29 mouse cellular contexts compared by ENCODE assay signal in the genomic region with DNA sequence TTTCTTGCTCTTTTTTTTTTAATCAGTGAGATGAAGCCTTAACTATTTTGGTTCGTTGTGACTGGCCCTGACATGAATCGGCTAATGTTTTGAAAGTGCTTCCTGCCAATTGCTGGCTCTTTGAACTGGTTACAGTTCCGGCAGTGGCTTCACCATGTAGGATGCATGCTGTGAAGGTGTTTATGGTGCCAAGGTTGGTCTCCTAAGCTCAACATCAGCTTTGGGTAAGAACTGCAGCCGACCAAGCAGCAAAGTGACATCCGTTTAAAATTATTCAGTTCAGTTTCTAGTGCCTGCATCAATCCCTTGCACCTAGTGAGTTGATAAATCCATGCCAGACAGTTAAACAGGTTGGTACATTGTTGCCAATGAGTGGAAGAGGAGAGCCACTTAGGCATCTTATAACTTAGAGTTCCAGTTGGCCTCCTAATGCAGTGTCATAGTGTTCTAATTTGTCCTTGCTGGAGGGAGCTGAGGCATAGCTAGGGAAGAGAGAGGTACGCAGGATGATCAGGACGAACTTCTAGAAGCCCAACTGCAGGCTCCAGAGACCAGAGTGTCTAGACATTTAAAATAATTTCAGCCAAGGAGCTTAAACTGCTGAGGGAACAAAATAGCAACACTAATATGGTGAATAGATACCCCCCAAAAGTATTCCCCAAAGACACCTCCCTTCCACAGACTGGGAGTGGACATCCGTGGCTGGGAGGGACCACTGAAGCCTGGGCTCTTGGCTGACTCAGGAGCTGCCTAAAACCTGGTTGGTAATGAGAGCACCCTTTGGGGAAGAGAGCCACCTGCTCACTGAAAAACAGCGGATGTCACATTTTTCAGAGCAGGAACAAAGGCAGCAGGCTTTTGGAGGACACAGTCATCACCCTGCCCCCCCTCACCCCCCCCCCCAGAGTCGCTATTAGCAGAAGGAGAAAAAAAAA. TPM values are rescaled to one million over a fixed set of nuclear protein-coding genes. Genes with fewer than 3 reads are reported as not detected.
A peak's percentile ranks its signal among the peaks of the same experiment; 100 is the strongest.
DNase-seq lines count a peak whose midpoint lies in the region; ATAC-seq and TF ChIP-seq lines count a peak whose summit lies in the region.
"Had no signal": no experiment of that assay in that cellular context is flagged by ENCODE, and none has a peak within 500 bp of the region (broad histone marks: within the 10 kb centered on the region; RNA-seq: fewer than 3 reads in every experiment).

No protein-coding gene starts in this region.

- H3K4me3 ChIP-seq in cerebellum, adult 2 months (replicated peaks; ENCODE audit: insufficient read depth, low read depth, low read length), result no peak overlapping the region
- H3K4me3 ChIP-seq in forebrain, embryonic 14.5 days (ENCODE audit: low read depth, low read length), result no peak overlapping the region
- H3K4me3 ChIP-seq: embryonic facial prominence, embryonic 15.5 days; hindbrain, embryonic 12.5 days; limb, embryonic 12.5 days; neural tube, embryonic 15.5 days had no signal

- WGBS in cerebellum, adult 2 months, result 13% methylated on average over 10 of the region's 10 CpGs
- WGBS in forebrain, embryonic 14.5 days, result 73% methylated on average over 10 of the region's 10 CpGs

- H3K4me1 ChIP-seq in cerebellum, adult 2 months (ENCODE audit: control insufficient read depth, insufficient read depth, low read length), result peaks cover 26% of the 10 kb centered on the region
- peaks cover 13% of the 10 kb centered on the region; the same call in 1 of the 2 replicates for H3K4me1 ChIP-seq in forebrain, embryonic 14.5 days (ENCODE audit: control insufficient read depth, insufficient read depth, low read length)

- peak; percentile 47 for DNase-seq in thymus, postnatal 0 days (ENCODE audit: low spot score)
- no peak for DNase-seq in thymus, postnatal 10 days (ENCODE audit: low spot score in 2 of 2)
- peak; percentile 67 to 86 for DNase-seq in cerebellum, adult 2 months
- DNase-seq in cerebellum, postnatal 25 days, result peak; percentile 70 to 72
- DNase-seq in thymus, postnatal 4 days, result peak; percentile 19
- no peak for DNase-seq in left cerebral cortex, postnatal 14 days (ENCODE audit: low spot score in 2 of 2)
- DNase-seq in forebrain, embryonic 14.5 days (ENCODE audit: low spot score), result no peak
- no peak for DNase-seq in spleen, adult 12 weeks (ENCODE audit: low spot score)
- DNase-seq: adrenal gland, postnatal 14 days; B cell, adult 2 months; forebrain, postnatal 0 days; gastrocnemius, postnatal 25 days; kidney, adult 8-10 months; kidney, postnatal 14 days had no signal

- no peak for TF ChIP-seq POLR2A in cerebellum, adult 2 months (IDR thresholded peaks at IDR 0.05; ENCODE audit: borderline replicate concordance, insufficient read depth, low read length)

- H3K36me3 ChIP-seq in forebrain, embryonic 14.5 days (ENCODE audit: control insufficient read depth, insufficient read depth, low read length), result no peaks in the 10 kb centered on the region
- H3K36me3 ChIP-seq: embryonic facial prominence, embryonic 15.5 days; hindbrain, embryonic 12.5 days; limb, embryonic 12.5 days; neural tube, embryonic 15.5 days had no signal

- peak overlapping the region; percentile 85 for H3K27ac ChIP-seq in cerebellum, adult 2 months (ENCODE audit: insufficient read depth, low read length)
- no peak overlapping the region for H3K27ac ChIP-seq in forebrain, embryonic 14.5 days (ENCODE audit: low read depth, low read length)
- H3K27ac ChIP-seq: embryonic facial prominence, embryonic 15.5 days; hindbrain, embryonic 12.5 days; limb, embryonic 12.5 days; neural tube, embryonic 15.5 days; stomach, postnatal 0 days had no signal

- no peak for TF ChIP-seq CTCF in cerebellum, adult 2 months (IDR thresholded peaks at IDR 0.05; ENCODE audit: borderline replicate concordance, insufficient read depth, low read depth, low read length)

- H3K9ac ChIP-seq in forebrain, embryonic 14.5 days (ENCODE audit: low read length), result no peak overlapping the region
- H3K9ac ChIP-seq: embryonic facial prominence, embryonic 15.5 days; forebrain, postnatal 0 days; hindbrain, embryonic 12.5 days; limb, embryonic 12.5 days; liver, postnatal 0 days; neural tube, embryonic 15.5 days had no signal

- no peak for ATAC-seq in forebrain, embryonic 14.5 days
- ATAC-seq: forebrain, postnatal 0 days; inflammation-experienced regulatory T-cells, adult 6 months; lung, postnatal 0 days had no signal

- intact Hi-C loops in left cerebral cortex, postnatal 14 days (cut with DNase I), result no loop called here

- no peaks in the 10 kb centered on the region for H3K9me3 ChIP-seq in forebrain, embryonic 14.5 days (replicated peaks; ENCODE audit: control insufficient read depth, low read length)
- H3K9me3 ChIP-seq: embryonic facial prominence, embryonic 15.5 days; hindbrain, embryonic 12.5 days; limb, embryonic 12.5 days; neural tube, embryonic 15.5 days had no signal

- no peaks in the 10 kb centered on the region for H3K27me3 ChIP-seq in cerebellum, adult 2 months (ENCODE audit: control insufficient read depth, insufficient read depth, low read length)
- no peaks in the 10 kb centered on the region for H3K27me3 ChIP-seq in forebrain, embryonic 14.5 days (replicated peaks; ENCODE audit: control insufficient read depth, insufficient read depth, low read length)

- H3K4me2 ChIP-seq in forebrain, embryonic 14.5 days (ENCODE audit: low read length), result no peak overlapping the region
- H3K4me2 ChIP-seq: embryonic facial prominence, embryonic 15.5 days; hindbrain, embryonic 12.5 days; limb, embryonic 12.5 days; liver, embryonic 11.5 days; midbrain, embryonic 11.5 days; neural tube, embryonic 15.5 days had no signal

RNA-seq across cellular contexts. Expression of gene Atoh7, which starts 6.6 kb away (rescaled TPM):
- 0.12 and 0.13 TPM in 2 replicates for polyA plus RNA-seq in thymus, postnatal 0 days (2015; fragmentation: Nextera tagmentation; extraction: Ambion mirVana)
- 18.5 and 22.6 TPM in 2 replicates for polyA plus RNA-seq in cerebellum, adult 2 months (2012; rRNA removed)
- total RNA-seq in left cerebral cortex, postnatal 14 days (2021), result 1 to 10 TPM; 1.0 to 1.5 TPM
- 0.22 and 0.97 TPM in 2 replicates for polyA plus RNA-seq in forebrain, embryonic 14.5 days (2014; fragmentation: Nextera tagmentation; extraction: Ambion mirVana)
- total RNA-seq: adrenal gland, postnatal 14 days; gastrocnemius, postnatal 25 days; heart, adult 8-10 months; heart, postnatal 25 days had no signal
- polyA plus RNA-seq: heart, embryonic 14.5 days; inflammation-experienced regulatory T-cells, adult 6 months; liver, embryonic 11.5 days; lung, postnatal 0 days; small intestine, adult 2 months; stomach, postnatal 0 days had no signal

RNA-seq across cellular contexts. Expression of gene Pbld1, which starts 32.9 kb away (rescaled TPM):
- polyA plus RNA-seq in thymus, postnatal 0 days (2015; fragmentation: Nextera tagmentation; extraction: Ambion mirVana), result 0.44 and 0.55 TPM in 2 replicates
- polyA plus RNA-seq in cerebellum, adult 2 months (2012; rRNA removed), result 0.32 and 0.47 TPM in 2 replicates
- under 1 TPM in 1 of 2 experiments, not detected in 1; 0.29 TPM for total RNA-seq in left cerebral cortex, postnatal 14 days (2021)
- 0.36 and 0.37 TPM in 2 replicates for polyA plus RNA-seq in forebrain, embryonic 14.5 days (2014; fragmentation: Nextera tagmentation; extraction: Ambion mirVana)
- total RNA-seq: forebrain, postnatal 0 days; midbrain, postnatal 0 days had no signal

Comparison
In these comparisons a context has a peak if more than half of its experiments do, and no peak if none do; other contexts are left out.
1. DNase-seq: peak in thymus, postnatal 0 days (single experiment), cerebellum, adult 2 months (2 of 2), cerebellum, postnatal 25 days (2 of 2) and thymus, postnatal 4 days (single experiment); none in thymus, postnatal 10 days (0 of 2), left cerebral cortex, postnatal 14 days (0 of 2), forebrain, embryonic 14.5 days (single experiment) and spleen, adult 12 weeks (single experiment).